Mouse (Mus musculus) midbrain, postnatal 0 days (tissue): ENCODE data around the gene Ren1. TPM values are rescaled to one million over a fixed set of nuclear protein-coding genes. Genes with fewer than 3 reads are reported as not detected.
A peak's percentile ranks its signal among the peaks of the same experiment; 100 is the strongest.

Experiments
- ATAC-seq: fragments of 200-750 bp; cut with Nextera tagmentation; 2 replicates; pipeline ENCODE4 v1.8.0; 2017; ENCODE audit warnings: moderate number of reproducible peaks, mild to moderate bottlenecking, moderate TSS enrichment, moderate library complexity; ENCODE audit not compliant: low FRiP score
- DNase-seq: peaks from one replicate; pipeline ENCODE4 v3.0.0-alpha.2; 2015; ENCODE audit warnings: low spot score
- H3K27ac ChIP-seq: fragments of 300-500 bp; sonication (generic); 2 replicates; pipeline ENCODE4 v1.5.1; 2014; ENCODE audit warnings: low read depth, mild to moderate bottlenecking, low read length, mixed read lengths
- H3K27me3 ChIP-seq: fragments of 300-500 bp; sonication (generic); 2 replicates; pipeline ENCODE4 v1.6.1; 2014; ENCODE audit warnings: low read length, control low read depth, mixed read lengths; ENCODE audit not compliant: insufficient read depth
- H3K36me3 ChIP-seq: fragments of 300-500 bp; sonication (generic); 2 replicates; pipeline ENCODE4 v1.6.1; 2014; ENCODE audit warnings: low read length, control low read depth, mixed read lengths; ENCODE audit not compliant: insufficient read depth
- H3K4me1 ChIP-seq: fragments of 300-500 bp; sonication (generic); 2 replicates; pipeline ENCODE4 v1.6.1; 2014; ENCODE audit warnings: mild to moderate bottlenecking, control low read depth, antibody characterized with exemption, low read length, mixed read lengths; ENCODE audit not compliant: insufficient read depth
- H3K4me2 ChIP-seq: fragments of 300-500 bp; sonication (generic); 2 replicates; pipeline ENCODE4 v1.6.1; 2014; ENCODE audit warnings: low read depth, mild to moderate bottlenecking, low read length, mixed read lengths; ENCODE audit not compliant: poor library complexity, severe bottlenecking
- H3K4me3 ChIP-seq: fragments of 300-500 bp; sonication (generic); 2 replicates; pipeline ENCODE4 v1.5.1; 2014; ENCODE audit warnings: low read depth, mild to moderate bottlenecking, low read length, moderate library complexity
- H3K9ac ChIP-seq: fragments of 300-500 bp; sonication (generic); replicated peaks from 2 replicates; pipeline ENCODE4 v1.6.1; 2014; ENCODE audit warnings: mild to moderate bottlenecking, low read length, moderate library complexity, mixed read lengths; ENCODE audit not compliant: poor library complexity, severe bottlenecking
- H3K9me3 ChIP-seq: fragments of 300-500 bp; sonication (generic); 2 replicates; pipeline ENCODE4 v1.6.1; 2016; ENCODE audit warnings: low read length, control low read depth
- CTCF ChIP-seq: IDR thresholded peaks from 2 replicates; pipeline ENCODE4 v1.5.1; 2016; ENCODE audit warnings: antibody characterized with exemption, mild to moderate bottlenecking
- WGBS: fragments of 180-500 bp; shearing (Covaris S2); extraction: QIAGEN DNeasy Blood & Tissue Kit; methylation state at CpG from one replicate; pipeline ENCODE4 v1.1.7; 2014; 5-methylcytosine and 5-hydroxymethylcytosine counted together
- polyA plus RNA-seq: library from polyadenylated mRNA; unstranded; fragments of >200 nt; fragmentation: Nextera tagmentation; extraction: Ambion mirVana; gene quantifications from 2 replicates; pipeline ENCODE4 v1.2.1, GENCODE M21; 2015
- total RNA-seq: library from RNA; depleted of rRNA; stranded (reverse); fragments of >200 nt; gene quantifications from 2 replicates; pipeline ENCODE4 v1.2.3, GENCODE M21; 2014

Gene Ren1
- total and polyA plus RNA-seq, 2 experiments from 2014 or later, result not detected

GRCm38 (mm10) chr1:133394702-133395101, 44.4 kb downstream of the Ren1 start:
- peaks cover 9% of the 10 kb centered on the region; the same call in 1 of the 2 replicates for H3K4me1 ChIP-seq
- H3K4me2 ChIP-seq, result no peak overlapping the region
- no peak overlapping the region for H3K4me3 ChIP-seq
- H3K36me3 ChIP-seq, result 0 out of 2 replicates have a peak, but pooled peaks cover 12% of the 10 kb centered on the region
- no peak for TF ChIP-seq CTCF
- H3K9ac ChIP-seq, result no peak overlapping the region
- no peak for ATAC-seq
- no peaks in the 10 kb centered on the region for H3K9me3 ChIP-seq
- DNase-seq, result no peak
- WGBS, result 63% methylated on average over 4 of the region's 4 CpGs
- no peak overlapping the region for H3K27ac ChIP-seq
- no peaks in the 10 kb centered on the region for H3K27me3 ChIP-seq

- Histone ChIP-seq H3K9me3 (no peaks in the 10 kb centered on the region), H3K27me3 (no peaks in the 10 kb centered on the region), H3K4me1 (peaks cover 9% of the 10 kb centered on the region; the same call in 1 of the 2 replicates), H3K4me2 (no peak overlapping the region), H3K27ac (no peak overlapping the region), H3K4me3 (no peak overlapping the region), H3K36me3 (0 out of 2 replicates have a peak, but pooled peaks cover 5% of the 10 kb centered on the region), H3K9ac (no peak overlapping the region)
- TF ChIP-seq CTCF, result no peak
- DNase-seq (no peak), ATAC-seq (no peak)
- WGBS, result 75% methylated on average over 5 of the region's 5 CpGs
Observed at GRCm38 (mm10) chr1:133396693-133397092, 46.4 kb downstream of the Ren1 start.

GRCm38 (mm10) chr1:133397094-133397482, 46.8 kb downstream of the Ren1 start:
- no peak for TF ChIP-seq CTCF
- Histone ChIP-seq H3K4me3 (peak overlapping the region; percentile 2; the same call in 1 of the 2 replicates), H3K27me3 (no peaks in the 10 kb centered on the region), H3K27ac (peak overlapping the region; percentile 52), H3K36me3 (0 out of 2 replicates have a peak, but pooled peaks cover 5% of the 10 kb centered on the region), H3K9me3 (no peaks in the 10 kb centered on the region), H3K9ac (peak overlapping the region; percentile 30; the same call in 1 of the 2 replicates), H3K4me2 (peak overlapping the region; percentile 3; the same call in 1 of the 2 replicates), H3K4me1 (peaks cover 9% of the 10 kb centered on the region; the same call in 1 of the 2 replicates)
- ATAC-seq (no peak), DNase-seq (no peak)
- WGBS, result 42% methylated on average over 5 of the region's 5 CpGs

GRCm38 (mm10) chr1:133397483-133398237, 47.4 kb downstream of the Ren1 start:
- Histone ChIP-seq H3K9me3 (no peaks in the 10 kb centered on the region), H3K9ac (peak overlapping the region; percentile 30), H3K27me3 (no peaks in the 10 kb centered on the region), H3K4me1 (peaks cover 9% of the 10 kb centered on the region; the same call in 1 of the 2 replicates), H3K36me3 (0 out of 2 replicates have a peak, but pooled peaks cover 2% of the 10 kb centered on the region), H3K4me3 (peak overlapping the region; percentile 2; the same call in 1 of the 2 replicates), H3K4me2 (peak overlapping the region; percentile 3; the same call in 1 of the 2 replicates), H3K27ac (peak overlapping the region; percentile 60)
- DNase-seq, result peak; percentile 45
- peak; percentile 9; the same call in 1 of the 2 replicates for TF ChIP-seq CTCF
- ATAC-seq, result no peak
- 6% methylated on average over 17 of the region's 17 CpGs for WGBS

DNA sequence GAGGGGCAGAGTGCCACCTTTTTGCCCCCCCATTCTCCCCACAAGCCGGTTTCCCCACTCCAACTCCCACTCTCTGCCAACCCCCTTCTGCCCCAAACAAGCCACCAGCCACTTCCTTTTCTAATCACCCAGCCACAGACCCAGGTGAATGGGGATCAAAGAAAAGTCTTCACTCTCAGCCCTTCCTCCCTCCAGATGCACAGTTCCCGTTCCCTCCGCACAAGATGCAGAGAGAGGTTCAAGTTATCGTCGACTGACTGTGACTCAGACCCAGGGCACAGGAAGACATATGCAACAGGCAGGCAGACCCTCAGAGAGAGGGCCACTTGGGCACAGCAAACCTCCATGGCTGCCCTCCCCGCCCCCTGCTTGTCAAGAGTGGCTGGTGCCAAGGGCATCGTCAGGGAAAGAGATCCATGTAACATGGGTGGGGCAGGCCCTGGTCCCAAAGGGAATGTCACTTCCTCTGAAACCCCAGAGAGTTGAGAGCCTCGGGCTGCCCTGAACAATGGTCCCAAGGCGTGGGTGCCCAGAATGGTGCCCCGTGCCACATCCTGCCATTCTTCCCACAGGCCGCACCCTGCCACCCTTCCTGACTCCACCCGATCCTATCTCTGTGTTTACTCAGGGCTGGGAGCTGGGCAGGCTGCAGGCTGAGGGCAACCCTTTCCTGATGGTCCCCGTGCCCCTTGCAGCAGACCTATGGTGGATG, 49.9 kb downstream of the Ren1 start:
- 84% methylated on average over 13 of the region's 13 CpGs for WGBS

More for the DNA sequence above, 49.9 kb downstream of the Ren1 start:
- Histone ChIP-seq H3K9me3 (no peaks in the 10 kb centered on the region), H3K36me3 (no peaks in the 10 kb centered on the region), H3K27ac (no peak overlapping the region), H3K4me2 (no peak overlapping the region), H3K4me1 (peaks cover 9% of the 10 kb centered on the region; the same call in 1 of the 2 replicates), H3K27me3 (no peaks in the 10 kb centered on the region), H3K9ac (no peak overlapping the region), H3K4me3 (no peak overlapping the region)
- TF ChIP-seq CTCF, result no peak
- DNase-seq (no peak), ATAC-seq (no peak)
